Mouse (Mus musculus): ENCODE measurements at regions not wholly inside any gene's neighbourhood (a gene's known extent, or its start where the extent isn't known, plus 50 kb on each side); places are given as distances from the start of the nearest gene placed in this dataset.

GRCm38 (mm10) chr16:30671584-30671983 lies 72.1 kb downstream of the Fam43a start:
- Histone ChIP-seq H3K27me3 (0 out of 2 replicates have a peak, but pooled peaks cover 2% of the 10 kb centered on the region), H3K9me3 (no peaks in the 10 kb centered on the region), H3K4me1 (replicated peaks) (no peaks in the 10 kb centered on the region), H3K9ac (no peak overlapping the region), H3K4me3 (no peak overlapping the region), H3K4me2 (no peak overlapping the region), H3K27ac (no peak overlapping the region), H3K36me3 (no peaks in the 10 kb centered on the region)
- WGBS, result 80% methylated on average over 10 of the region's 10 CpGs
- no peak for ATAC-seq (ENCODE audit: low FRiP score)

GRCm38 (mm10) chr16:30672776-30673550 lies 73.4 kb downstream of the Fam43a start:
- Histone ChIP-seq H3K4me1 (replicated peaks) (no peaks in the 10 kb centered on the region), H3K27ac (no peak overlapping the region), H3K9me3 (no peaks in the 10 kb centered on the region), H3K9ac (no peak overlapping the region), H3K36me3 (no peaks in the 10 kb centered on the region), H3K27me3 (no peaks in the 10 kb centered on the region), H3K4me2 (no peak overlapping the region), H3K4me3 (no peak overlapping the region)
- no peak for ATAC-seq (ENCODE audit: low FRiP score)
- 74% methylated on average over 15 of the region's 15 CpGs for WGBS

- H3K27ac ChIP-seq, result no peak overlapping the region
- H3K9ac ChIP-seq, result no peak overlapping the region
- no peaks in the 10 kb centered on the region for H3K36me3 ChIP-seq
- H3K27me3 ChIP-seq, result no peaks in the 10 kb centered on the region
- H3K4me2 ChIP-seq, result no peak overlapping the region
- 85% methylated on average over 15 of the region's 15 CpGs for WGBS
- H3K9me3 ChIP-seq, result no peaks in the 10 kb centered on the region
- no peaks in the 10 kb centered on the region for H3K4me1 ChIP-seq (replicated peaks)
- no peak overlapping the region for H3K4me3 ChIP-seq
- ATAC-seq (ENCODE audit: low FRiP score), result no peak
Observed at GRCm38 (mm10) chr16:30673662-30674061, 74.1 kb downstream of the Fam43a start.

GRCm38 (mm10) chr16:30675829-30676228 lies 76.3 kb downstream of the Fam43a start:
- H3K9ac ChIP-seq, result no peak overlapping the region
- no peaks in the 10 kb centered on the region for H3K9me3 ChIP-seq
- 72% methylated on average over 4 of the region's 4 CpGs for WGBS
- no peak overlapping the region for H3K27ac ChIP-seq
- H3K4me2 ChIP-seq, result no peak overlapping the region
- ATAC-seq (ENCODE audit: low FRiP score), result no peak
- no peaks in the 10 kb centered on the region for H3K4me1 ChIP-seq (replicated peaks)
- H3K36me3 ChIP-seq, result no peaks in the 10 kb centered on the region
- H3K4me3 ChIP-seq, result no peak overlapping the region
- H3K27me3 ChIP-seq, result no peaks in the 10 kb centered on the region

- ATAC-seq (ENCODE audit: low FRiP score), result no peak
- Histone ChIP-seq H3K36me3 (no peaks in the 10 kb centered on the region), H3K4me2 (no peak overlapping the region), H3K4me1 (replicated peaks) (no peaks in the 10 kb centered on the region), H3K9me3 (no peaks in the 10 kb centered on the region), H3K9ac (no peak overlapping the region), H3K27me3 (no peaks in the 10 kb centered on the region), H3K4me3 (no peak overlapping the region), H3K27ac (no peak overlapping the region)
- 94% methylated on average over 4 of the region's 4 CpGs for WGBS
Observed at GRCm38 (mm10) chr16:30677016-30677415, 77.5 kb downstream of the Fam43a start.

GRCm38 (mm10) chr16:30677896-30678707 lies 78.6 kb downstream of the Fam43a start:
- WGBS, result 83% methylated on average over 7 of the region's 7 CpGs
- ATAC-seq (ENCODE audit: low FRiP score), result no peak
- no peaks in the 10 kb centered on the region for H3K36me3 ChIP-seq
- H3K4me3 ChIP-seq, result no peak overlapping the region
- H3K4me2 ChIP-seq, result no peak overlapping the region
- no peaks in the 10 kb centered on the region for H3K4me1 ChIP-seq (replicated peaks)
- H3K9ac ChIP-seq, result no peak overlapping the region
- H3K27me3 ChIP-seq, result no peaks in the 10 kb centered on the region
- H3K27ac ChIP-seq, result no peak overlapping the region
- no peaks in the 10 kb centered on the region for H3K9me3 ChIP-seq

GRCm38 (mm10) chr16:30678708-30679492 lies 79.4 kb downstream of the Fam43a start:
- Histone ChIP-seq H3K9me3 (no peaks in the 10 kb centered on the region), H3K4me1 (replicated peaks) (no peaks in the 10 kb centered on the region), H3K4me3 (no peak overlapping the region), H3K36me3 (no peaks in the 10 kb centered on the region), H3K27ac (no peak overlapping the region), H3K27me3 (no peaks in the 10 kb centered on the region), H3K9ac (no peak overlapping the region), H3K4me2 (no peak overlapping the region)
- WGBS, result 86% methylated on average over 9 of the region's 9 CpGs
- ATAC-seq (ENCODE audit: low FRiP score), result no peak

GRCm38 (mm10) chr16:30679493-30679811 lies 79.9 kb downstream of the Fam43a start:
- H3K9me3 ChIP-seq, result no peaks in the 10 kb centered on the region
- no peak overlapping the region for H3K4me2 ChIP-seq
- no peak overlapping the region for H3K27ac ChIP-seq
- no peak overlapping the region for H3K9ac ChIP-seq
- H3K4me3 ChIP-seq, result no peak overlapping the region
- ATAC-seq (ENCODE audit: low FRiP score), result no peak
- no peaks in the 10 kb centered on the region for H3K36me3 ChIP-seq
- H3K4me1 ChIP-seq (replicated peaks), result no peaks in the 10 kb centered on the region
- WGBS, result 91% methylated on average over 3 of the region's 3 CpGs
- no peaks in the 10 kb centered on the region for H3K27me3 ChIP-seq

GRCm38 (mm10) chr16:30681421-30681820 lies 81.9 kb downstream of the Fam43a start:
- Histone ChIP-seq H3K4me2 (no peak overlapping the region), H3K27me3 (no peaks in the 10 kb centered on the region), H3K4me1 (replicated peaks) (no peaks in the 10 kb centered on the region), H3K36me3 (no peaks in the 10 kb centered on the region), H3K9me3 (no peaks in the 10 kb centered on the region), H3K4me3 (no peak overlapping the region), H3K9ac (no peak overlapping the region), H3K27ac (no peak overlapping the region)
- 82% methylated on average over 4 of the region's 4 CpGs for WGBS
- no peak for ATAC-seq (ENCODE audit: low FRiP score)

- no peak for ATAC-seq (ENCODE audit: low FRiP score)
- no peaks in the 10 kb centered on the region for H3K27me3 ChIP-seq
- 92% methylated on average over 3 of the region's 3 CpGs for WGBS
Observed at GRCm38 (mm10) chr16:30683986-30684385, 84.5 kb downstream of the Fam43a start.

GRCm38 (mm10) chr16:30686536-30686935 lies 87.0 kb downstream of the Fam43a start:
- Histone ChIP-seq H3K4me1 (replicated peaks) (no peaks in the 10 kb centered on the region), H3K4me3 (no peak overlapping the region), H3K4me2 (no peak overlapping the region), H3K27ac (no peak overlapping the region), H3K9ac (no peak overlapping the region), H3K27me3 (no peaks in the 10 kb centered on the region), H3K36me3 (no peaks in the 10 kb centered on the region), H3K9me3 (no peaks in the 10 kb centered on the region)
- 76% methylated on average over 6 of the region's 6 CpGs for WGBS
- no peak for ATAC-seq (ENCODE audit: low FRiP score)

More at GRCm38 (mm10) chr16:30683986-30684385, 84.5 kb downstream of the Fam43a start:
- H3K4me1 ChIP-seq (replicated peaks), result no peaks in the 10 kb centered on the region
- no peak overlapping the region for H3K9ac ChIP-seq
- no peaks in the 10 kb centered on the region for H3K36me3 ChIP-seq
- H3K9me3 ChIP-seq, result no peaks in the 10 kb centered on the region
- no peak overlapping the region for H3K27ac ChIP-seq
- H3K4me3 ChIP-seq, result no peak overlapping the region
- no peak overlapping the region for H3K4me2 ChIP-seq

GRCm38 (mm10) chr16:30687225-30687624 lies 87.7 kb downstream of the Fam43a start:
- Histone ChIP-seq H3K9me3 (no peaks in the 10 kb centered on the region), H3K9ac (no peak overlapping the region), H3K27me3 (no peaks in the 10 kb centered on the region), H3K4me2 (no peak overlapping the region), H3K27ac (no peak overlapping the region), H3K4me1 (replicated peaks) (no peaks in the 10 kb centered on the region; the same call in 1 of the 2 replicates), H3K4me3 (no peak overlapping the region), H3K36me3 (no peaks in the 10 kb centered on the region)
- WGBS, result 87% methylated on average over 6 of the region's 6 CpGs
- no peak for ATAC-seq (ENCODE audit: low FRiP score)
